Mouse (Mus musculus): ENCODE measurements around the gene Fam160b1. TPM values are rescaled to one million over a fixed set of nuclear protein-coding genes. Genes with fewer than 3 reads are reported as not detected.

The Fam160b1 gene
- total and polyA plus RNA-seq, 2 experiments from 2014 or later: 7.8 to 16.3 TPM

- WGBS: 61% methylated on average over 16 of the region's 16 CpGs
- peak; percentile 26 for ATAC-seq (ENCODE audit: insufficient read depth, low read depth)
- Histone ChIP-seq H3K4me1 (ENCODE audit: control insufficient read depth, insufficient read depth) (peaks cover 14% of the 10 kb centered on the region), H3K9ac (replicated peaks; ENCODE audit: low read depth, low read length) (no peak overlapping the region), H3K4me3 (ENCODE audit: low read depth, low read length) (peak overlapping the region; percentile 5; the same call in 1 of the 2 replicates), H3K4me2 (ENCODE audit: low read depth, low read length) (peak overlapping the region; percentile 29), H3K27ac (ENCODE audit: low read depth) (peak overlapping the region; percentile 84), H3K27me3 (ENCODE audit: control insufficient read depth, insufficient read depth, low read length) (no peaks in the 10 kb centered on the region), H3K9me3 (replicated peaks; ENCODE audit: control insufficient read depth, low read length) (no peaks in the 10 kb centered on the region), H3K36me3 (replicated peaks; ENCODE audit: control insufficient read depth, insufficient read depth, low read length) (no peaks in the 10 kb centered on the region)
- TF ChIP-seq CTCF (IDR thresholded peaks at IDR 0.05; ENCODE audit: low read depth): no peak
- TF ChIP-seq EP300 (IDR thresholded peaks at IDR 0.05; ENCODE audit: low read depth): 0 out of 2 replicates have a peak, but pooled peaks have one; percentile 55
- DNase-seq (ENCODE audit: low spot score): no peak
These were observed 4.8 kb upstream of the Fam160b1 start for GRCm38 (mm10) chr19:57355451-57356251.

GRCm38 (mm10) chr19:57356273-57356672 is 4.2 kb upstream of the Fam160b1 start:
- Histone ChIP-seq H3K27me3 (ENCODE audit: control insufficient read depth, insufficient read depth, low read length) (no peaks in the 10 kb centered on the region), H3K4me2 (ENCODE audit: low read depth, low read length) (peak overlapping the region; percentile 29; the same call in 1 of the 2 replicates), H3K27ac (ENCODE audit: low read depth) (peak overlapping the region; percentile 84), H3K4me1 (ENCODE audit: control insufficient read depth, insufficient read depth) (peaks cover 14% of the 10 kb centered on the region), H3K9me3 (replicated peaks; ENCODE audit: control insufficient read depth, low read length) (no peaks in the 10 kb centered on the region), H3K9ac (replicated peaks; ENCODE audit: low read depth, low read length) (no peak overlapping the region), H3K4me3 (ENCODE audit: low read depth, low read length) (no peak overlapping the region), H3K36me3 (replicated peaks; ENCODE audit: control insufficient read depth, insufficient read depth, low read length) (no peaks in the 10 kb centered on the region)
- DNase-seq (ENCODE audit: low spot score) (no peak), ATAC-seq (ENCODE audit: insufficient read depth, low read depth) (no peak)
- WGBS: 59% methylated on average over 7 of the region's 7 CpGs
- TF ChIP-seq EP300 (IDR thresholded peaks at IDR 0.05; ENCODE audit: low read depth) (no peak), CTCF (IDR thresholded peaks at IDR 0.05; ENCODE audit: low read depth) (no peak)

- WGBS: 82% methylated on average over 6 of the region's 6 CpGs
- peaks cover 14% of the 10 kb centered on the region for H3K4me1 ChIP-seq (ENCODE audit: control insufficient read depth, insufficient read depth)
These were observed 3.2 kb upstream of the Fam160b1 start for GRCm38 (mm10) chr19:57357244-57357643.

GRCm38 (mm10) chr19:57357811-57358210 is 2.7 kb upstream of the Fam160b1 start:
- no peaks in the 10 kb centered on the region for H3K9me3 ChIP-seq (replicated peaks; ENCODE audit: control insufficient read depth, low read length)
- H3K27me3 ChIP-seq (ENCODE audit: control insufficient read depth, insufficient read depth, low read length): no peaks in the 10 kb centered on the region
- peak overlapping the region; percentile 80 for H3K27ac ChIP-seq (ENCODE audit: low read depth)
- no peak for TF ChIP-seq CTCF (IDR thresholded peaks at IDR 0.05; ENCODE audit: low read depth)
- no peak for TF ChIP-seq EP300 (IDR thresholded peaks at IDR 0.05; ENCODE audit: low read depth)
- peaks cover 20% of the 10 kb centered on the region for H3K4me1 ChIP-seq (ENCODE audit: control insufficient read depth, insufficient read depth)
- no peak for DNase-seq (ENCODE audit: low spot score)
- no peak overlapping the region for H3K9ac ChIP-seq (replicated peaks; ENCODE audit: low read depth, low read length)
- H3K36me3 ChIP-seq (replicated peaks; ENCODE audit: control insufficient read depth, insufficient read depth, low read length): no peaks in the 10 kb centered on the region
- no peak for ATAC-seq (ENCODE audit: insufficient read depth, low read depth)
- peak overlapping the region; percentile 22 for H3K4me3 ChIP-seq (ENCODE audit: low read depth, low read length)
- peak overlapping the region; percentile 61 for H3K4me2 ChIP-seq (ENCODE audit: low read depth, low read length)
- 73% methylated on average over 5 of the region's 5 CpGs for WGBS

More at GRCm38 (mm10) chr19:57357244-57357643, 3.2 kb upstream of the Fam160b1 start:
- Histone ChIP-seq H3K27me3 (ENCODE audit: control insufficient read depth, insufficient read depth, low read length) (no peaks in the 10 kb centered on the region), H3K4me2 (ENCODE audit: low read depth, low read length) (peak overlapping the region; percentile 61; the same call in 1 of the 2 replicates), H3K27ac (ENCODE audit: low read depth) (peak overlapping the region; percentile 22; the same call in 1 of the 2 replicates), H3K9me3 (replicated peaks; ENCODE audit: control insufficient read depth, low read length) (no peaks in the 10 kb centered on the region), H3K9ac (replicated peaks; ENCODE audit: low read depth, low read length) (no peak overlapping the region), H3K36me3 (replicated peaks; ENCODE audit: control insufficient read depth, insufficient read depth, low read length) (no peaks in the 10 kb centered on the region), H3K4me3 (ENCODE audit: low read depth, low read length) (no peak overlapping the region)
- TF ChIP-seq EP300 (IDR thresholded peaks at IDR 0.05; ENCODE audit: low read depth) (no peak), CTCF (IDR thresholded peaks at IDR 0.05; ENCODE audit: low read depth) (no peak)
- no peak for DNase-seq (ENCODE audit: low spot score)
- no peak for ATAC-seq (ENCODE audit: insufficient read depth, low read depth)

GRCm38 (mm10) chr19:57358322-57358721 is 2.2 kb upstream of the Fam160b1 start:
- Histone ChIP-seq H3K27ac (ENCODE audit: low read depth) (peak overlapping the region; percentile 96), H3K9ac (replicated peaks; ENCODE audit: low read depth, low read length) (no peak overlapping the region; the same call in 1 of the 2 replicates), H3K4me2 (ENCODE audit: low read depth, low read length) (peak overlapping the region; percentile 61), H3K4me1 (ENCODE audit: control insufficient read depth, insufficient read depth) (peaks cover 25% of the 10 kb centered on the region), H3K4me3 (ENCODE audit: low read depth, low read length) (peak overlapping the region; percentile 84), H3K36me3 (replicated peaks; ENCODE audit: control insufficient read depth, insufficient read depth, low read length) (no peaks in the 10 kb centered on the region), H3K27me3 (ENCODE audit: control insufficient read depth, insufficient read depth, low read length) (no peaks in the 10 kb centered on the region), H3K9me3 (replicated peaks; ENCODE audit: control insufficient read depth, low read length) (no peaks in the 10 kb centered on the region)
- WGBS: 55% methylated on average over 12 of the region's 12 CpGs
- ATAC-seq (ENCODE audit: insufficient read depth, low read depth) (no peak), DNase-seq (ENCODE audit: low spot score) (peak; percentile 64)
- no peak for TF ChIP-seq EP300 (IDR thresholded peaks at IDR 0.05; ENCODE audit: low read depth)
- peak; percentile 61 for TF ChIP-seq CTCF (IDR thresholded peaks at IDR 0.05; ENCODE audit: low read depth)
